Mouse (Mus musculus): ENCODE data around the gene Gin1.

DNA sequence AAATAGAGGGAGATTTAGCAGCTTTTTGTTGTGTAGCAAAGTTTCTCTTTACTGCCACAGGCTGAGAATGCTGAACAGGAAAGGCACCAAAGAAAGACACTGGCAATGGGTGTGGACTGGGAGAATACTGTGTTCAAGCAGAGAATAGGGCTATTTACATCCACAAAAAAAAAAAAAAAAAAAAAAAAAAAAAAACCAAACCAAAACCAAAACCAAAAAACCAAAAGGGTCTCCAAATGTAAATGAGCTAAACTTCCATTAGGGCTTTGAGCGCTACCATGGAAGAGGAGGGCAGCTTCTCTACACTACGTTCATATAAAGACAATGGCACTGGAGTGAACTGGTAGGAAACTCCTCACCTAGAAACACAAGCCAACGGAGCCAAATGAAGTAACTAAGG lies 51.3 kb downstream of the Gin1 start:
- TF ChIP-seq CTCF (IDR thresholded peaks at IDR 0.05; ENCODE audit: low read depth) (no peak), EP300 (IDR thresholded peaks at IDR 0.05; ENCODE audit: low read depth) (no peak)

All from heart, postnatal 0 days (tissue).